Mouse (Mus musculus) right cerebral cortex, postnatal 4 days (tissue): ENCODE measurements around the gene Nefh.
A peak's percentile ranks its signal among the peaks of the same experiment; 100 is the strongest.

Experiments used
- DNase-seq: peaks from one replicate; pipeline ENCODE4 v3.0.0-alpha.2; 2022

The Nefh gene

GRCm38 (mm10) chr11:4949256-4950044 is 1.6 kb upstream of the Nefh start:
- peak; percentile 41 for DNase-seq

- no peak for DNase-seq
Observed at GRCm38 (mm10) chr11:4948792-4949191, 928 bp upstream of the Nefh start.

GRCm38 (mm10) chr11:4946947-4947812 is 684 bp downstream of the Nefh start:
- DNase-seq: peak; percentile 82

- DNase-seq: no peak
Observed at GRCm38 (mm10) chr11:4946530-4946929, 1.3 kb downstream of the Nefh start.

GRCm38 (mm10) chr11:4936243-4936642 is 11.6 kb downstream of the Nefh start:
- DNase-seq: no peak

GRCm38 (mm10) chr11:4931009-4931601 is 16.8 kb downstream of the Nefh start:
- DNase-seq: peak; percentile 25

- DNase-seq: no peak
Observed at GRCm38 (mm10) chr11:4927224-4927623, 20.6 kb downstream of the Nefh start.

GRCm38 (mm10) chr11:4921751-4922150 is 26.1 kb downstream of the Nefh start:
- DNase-seq: no peak

- no peak for DNase-seq
Observed at GRCm38 (mm10) chr11:4921281-4921680, 26.6 kb downstream of the Nefh start.

- DNase-seq: peak; percentile 44
Observed at GRCm38 (mm10) chr11:4916068-4916467, 31.8 kb downstream of the Nefh start.

- no peak for DNase-seq
Observed at GRCm38 (mm10) chr11:4906231-4906630, 41.6 kb downstream of the Nefh start.

- no peak for DNase-seq
Observed at GRCm38 (mm10) chr11:4901956-4902355, 45.9 kb downstream of the Nefh start.

GRCm38 (mm10) chr11:4900437-4900836 is 47.4 kb downstream of the Nefh start:
- peak; percentile 33 for DNase-seq

GRCm38 (mm10) chr11:4894848-4895816 is 52.7 kb downstream of the Nefh start, which contains the start of gene Thoc5:
Gene Thoc5, plus strand, starts transcription at chr11:4895320.
- peak; percentile 79 for DNase-seq
